Mouse (Mus musculus) right cerebral cortex, postnatal 10 days (tissue): ENCODE measurements around the gene Mturn.

Experiments used
- DNase-seq, 2 experiments: peaks; one replicate each; pipeline ENCODE4 v3.0.0; 2021; ENCODE audit warnings: low spot score in 2 of 2

The Mturn gene

GRCm38 (mm10) chr6:54729451-54730105 lies 48.2 kb downstream of the Mturn start:
- no peak for DNase-seq

GRCm38 (mm10) chr6:54731726-54732125 lies 50.3 kb downstream of the Mturn start:
- DNase-seq = no peak

- no peak for DNase-seq
Measured at GRCm38 (mm10) chr6:54732721-54733120, 51.3 kb downstream of the Mturn start.

- DNase-seq = no peak
Measured at GRCm38 (mm10) chr6:54736126-54736525, 54.7 kb downstream of the Mturn start.

GRCm38 (mm10) chr6:54737255-54737654 lies 55.8 kb downstream of the Mturn start:
- no peak for DNase-seq

- DNase-seq = no peak
Measured at GRCm38 (mm10) chr6:54737684-54738083, 56.3 kb downstream of the Mturn start.

- peak in 1 of 2 experiments; percentile 31 for DNase-seq
Measured at GRCm38 (mm10) chr6:54749056-54749455, 67.6 kb downstream of the Mturn start.

GRCm38 (mm10) chr6:54751621-54752020 lies 70.2 kb downstream of the Mturn start:
- DNase-seq = peak in 1 of 2 experiments; percentile 47

GRCm38 (mm10) chr6:54752076-54752475 lies 70.7 kb downstream of the Mturn start:
- DNase-seq = no peak
